Mouse (Mus musculus) CH12.LX (cell line): ENCODE results near the gene Msrb1. TPM values are rescaled to one million over a fixed set of nuclear protein-coding genes. Genes with fewer than 3 reads are reported as not detected.

Experiments used
- DNase-seq: peaks from one replicate; pipeline ENCODE4 v3.0.0-alpha.2; 2013; ENCODE audit errors: extremely low read depth
- H3K27ac ChIP-seq: 2 replicates; pipeline ENCODE4 v1.5.1; 2012; ENCODE audit warnings: low read depth, mild to moderate bottlenecking, control low read depth, moderate library complexity; ENCODE audit not compliant: insufficient read depth
- H3K27me3 ChIP-seq: replicated peaks from 2 replicates; pipeline ENCODE3; 2012; ENCODE audit warnings: inconsistent platforms
- H3K36me3 ChIP-seq, 2 experiments: replicated peaks in 1 of 2; 2 replicates each; pipeline versions ENCODE3 to v1.6.1; 2012; ENCODE audit warnings: inconsistent platforms in 1 of 2, low read length in 1 of 2, mild to moderate bottlenecking in 1 of 2, mixed read lengths in 1 of 2, moderate library complexity in 1 of 2; ENCODE audit not compliant: control insufficient read depth in 1 of 2, insufficient read depth in 1 of 2
- H3K4me1 ChIP-seq, 2 experiments: 2 replicates each; pipeline ENCODE4 v1.6.1; 2012; ENCODE audit warnings: inconsistent platforms in 1 of 2, moderate library complexity in 1 of 2; ENCODE audit not compliant: insufficient read depth in 2 of 2, control insufficient read depth in 1 of 2
- H3K4me2 ChIP-seq: 2 replicates; pipeline ENCODE4 v1.6.1; 2012; ENCODE audit warnings: low read depth, mild to moderate bottlenecking, control low read depth; ENCODE audit not compliant: poor library complexity, insufficient read depth, severe bottlenecking
- H3K4me3 ChIP-seq, 3 experiments: fragments of 150-350 bp in 1 of 3; sonication (generic) in 1 of 3; replicated peaks in 1 of 3; 2 replicates each; pipeline versions ENCODE3 to v1.5.1; 2011 to 2012; ENCODE audit warnings: low read depth in 2 of 3, low read length in 2 of 3, mild to moderate bottlenecking in 2 of 3, moderate library complexity in 2 of 3, control low read depth in 1 of 3, improper control_type of control experiment in 1 of 3, inconsistent platforms in 1 of 3, mixed read lengths in 1 of 3; ENCODE audit not compliant: poor library complexity in 1 of 3
- H3K79me2 ChIP-seq: replicated peaks from 2 replicates; pipeline ENCODE4 v1.6.1; 2012; ENCODE audit warnings: mild to moderate bottlenecking, moderate library complexity; ENCODE audit not compliant: control insufficient read depth, poor library complexity, insufficient read depth, severe bottlenecking; ENCODE audit errors: extremely low read depth
- H3K9ac ChIP-seq: 2 replicates; pipeline ENCODE4 v1.6.1; 2012; ENCODE audit warnings: low read depth, mild to moderate bottlenecking, control low read depth, moderate library complexity; ENCODE audit not compliant: insufficient read depth
- H3K9me3 ChIP-seq: replicated peaks from 2 replicates; pipeline ENCODE3; 2012; ENCODE audit warnings: low read length, inconsistent platforms, mixed read lengths
- CHD1 ChIP-seq: IDR thresholded peaks from 2 replicates; pipeline ENCODE4 v1.6.1; 2012; ENCODE audit warnings: low read depth, low read length, improper control_type of control experiment, inconsistent platforms
- CTCF ChIP-seq, 2 experiments: IDR thresholded peaks in 1 of 2; conservative IDR thresholded peaks in 1 of 2; 2 replicates each; pipeline ENCODE4 v1.5.1; 2011 to 2012; ENCODE audit warnings: low read depth in 2 of 2, low read length in 2 of 2, improper control_type of control experiment in 1 of 2, inconsistent platforms in 1 of 2, mild to moderate bottlenecking in 1 of 2, moderate library complexity in 1 of 2
- ELF1 ChIP-seq: IDR thresholded peaks from 2 replicates; pipeline ENCODE4 v1.6.1; 2014; ENCODE audit warnings: low read depth, mild to moderate bottlenecking, inconsistent platforms, low read length, improper control_type of control experiment
- ETS1 ChIP-seq: conservative IDR thresholded peaks from 2 replicates; pipeline ENCODE4 v1.6.1; 2012; ENCODE audit warnings: low read depth, mild to moderate bottlenecking, inconsistent platforms, low read length, improper control_type of control experiment, moderate library complexity
- IRF4 ChIP-seq: IDR thresholded peaks from 2 replicates; pipeline ENCODE4 v1.6.1; 2014; ENCODE audit warnings: low read depth, mild to moderate bottlenecking, inconsistent platforms, low read length, improper control_type of control experiment
- JUN ChIP-seq: IDR thresholded peaks from 2 replicates; pipeline ENCODE4 v1.6.1; 2011; ENCODE audit warnings: low read depth, mild to moderate bottlenecking, low read length, improper control_type of control experiment, moderate library complexity; ENCODE audit not compliant: insufficient read depth
- JUND ChIP-seq: conservative IDR thresholded peaks from 2 replicates; pipeline ENCODE4 v1.6.1; 2011; ENCODE audit warnings: low read depth, low read length, improper control_type of control experiment
- MAX ChIP-seq: IDR thresholded peaks from 2 replicates; pipeline ENCODE4 v1.6.1; 2011; ENCODE audit warnings: low read length, improper control_type of control experiment
- MAZ ChIP-seq: IDR thresholded peaks from 2 replicates; pipeline ENCODE4 v1.6.1; 2012; ENCODE audit warnings: low read depth, mild to moderate bottlenecking, inconsistent platforms, low read length, improper control_type of control experiment, moderate library complexity
- MYC ChIP-seq: IDR thresholded peaks from 2 replicates; pipeline ENCODE4 v1.6.1; 2011; ENCODE audit warnings: low read depth, mild to moderate bottlenecking, improper control_type of control experiment, low read length
- NRF1 ChIP-seq: IDR thresholded peaks from 2 replicates; pipeline ENCODE4 v1.6.1; 2014; ENCODE audit warnings: low read depth, mild to moderate bottlenecking, inconsistent platforms, low read length, improper control_type of control experiment, moderate library complexity
- PAX5 ChIP-seq: IDR thresholded peaks from 2 replicates; pipeline ENCODE4 v1.6.1; 2012; ENCODE audit warnings: low read length, inconsistent platforms, mixed read lengths
- RAD21 ChIP-seq: IDR thresholded peaks from 2 replicates; pipeline ENCODE4 v1.6.1; 2011; ENCODE audit warnings: low read depth, mild to moderate bottlenecking, low read length, improper control_type of control experiment, moderate library complexity
- RCOR1 ChIP-seq: conservative IDR thresholded peaks from 2 replicates; pipeline ENCODE4 v1.6.1; 2012; ENCODE audit warnings: low read depth, mild to moderate bottlenecking, inconsistent platforms, low read length, improper control_type of control experiment
- SIN3A ChIP-seq: IDR thresholded peaks from 2 replicates; pipeline ENCODE4 v1.6.1; 2012; ENCODE audit warnings: low read length, improper control_type of control experiment, inconsistent platforms
- SMC3 ChIP-seq: IDR thresholded peaks from 2 replicates; pipeline ENCODE4 v1.6.1; 2011; ENCODE audit warnings: low read depth, low read length, improper control_type of control experiment
- TBP ChIP-seq: conservative IDR thresholded peaks from 2 replicates; pipeline ENCODE4 v1.6.1; 2011; ENCODE audit warnings: low read depth, low read length, improper control_type of control experiment
- TCF12 ChIP-seq: IDR thresholded peaks from 2 replicates; pipeline ENCODE4 v1.6.1; 2014; ENCODE audit warnings: low read depth, mild to moderate bottlenecking, inconsistent platforms, low read length, improper control_type of control experiment
- UBTF ChIP-seq: IDR thresholded peaks from 2 replicates; pipeline ENCODE4 v1.6.1; 2012; ENCODE audit warnings: low read depth, mild to moderate bottlenecking, inconsistent platforms, low read length, improper control_type of control experiment, moderate library complexity
- USF1 ChIP-seq: IDR thresholded peaks from 2 replicates; pipeline ENCODE4 v1.6.1; 2014; ENCODE audit warnings: low read depth, mild to moderate bottlenecking, inconsistent platforms, low read length, improper control_type of control experiment
- USF2 ChIP-seq: conservative IDR thresholded peaks from 2 replicates; pipeline ENCODE4 v1.6.1; 2011; ENCODE audit warnings: low read depth, low read length, improper control_type of control experiment
- ZC3H11A ChIP-seq: IDR thresholded peaks from 2 replicates; pipeline ENCODE4 v1.6.1; 2012; ENCODE audit warnings: low read depth, mild to moderate bottlenecking, inconsistent platforms, low read length, improper control_type of control experiment
- ZKSCAN1 ChIP-seq: IDR thresholded peaks from 2 replicates; pipeline ENCODE4 v1.6.1; 2012; ENCODE audit warnings: low read depth, inconsistent platforms, low read length, improper control_type of control experiment, borderline replicate concordance
- dilution Hi-C: fragments of 300-500 bp; cut with MboI; formaldehyde crosslinking; loops from 2 replicates; pipeline ENCODE4 v1.14.3; 2020; ENCODE audit warnings: low sequenced_read_pairs; ENCODE audit not compliant: extremely low pct_unique_long_range_greater_than_20kb, extremely low pct_ligation_motif_present
- in situ Hi-C: fragments of 300-500 bp; cut with MboI; formaldehyde crosslinking; loops from 3 replicates; pipeline ENCODE4 v1.14.3; 2019; ENCODE audit warnings: low sequenced_read_pairs, low pct_ligation_motif_present, low pct_unique_long_range_greater_than_20kb, mixed read lengths
- polyA plus RNA-seq: library from polyadenylated mRNA; unstranded; fragments of >175 nt; gene quantifications from 2 replicates; pipeline ENCODE4 v1.2.1, GENCODE M21; 2012; ENCODE audit warnings: low read depth; ENCODE audit not compliant: insufficient read length
- total RNA-seq, 2 experiments: library from RNA; depleted of rRNA; stranded (reverse); fragments of 300-350 nt in 1 of 2; fragments of >200 nt in 1 of 2; gene quantifications; 2 replicates each; pipeline ENCODE4 v1.2.3; 2012 to 2014

Gene Msrb1
- total and polyA plus RNA-seq, 3 experiments = 26.9 to 70.0 (median 39.7) TPM

DNA sequence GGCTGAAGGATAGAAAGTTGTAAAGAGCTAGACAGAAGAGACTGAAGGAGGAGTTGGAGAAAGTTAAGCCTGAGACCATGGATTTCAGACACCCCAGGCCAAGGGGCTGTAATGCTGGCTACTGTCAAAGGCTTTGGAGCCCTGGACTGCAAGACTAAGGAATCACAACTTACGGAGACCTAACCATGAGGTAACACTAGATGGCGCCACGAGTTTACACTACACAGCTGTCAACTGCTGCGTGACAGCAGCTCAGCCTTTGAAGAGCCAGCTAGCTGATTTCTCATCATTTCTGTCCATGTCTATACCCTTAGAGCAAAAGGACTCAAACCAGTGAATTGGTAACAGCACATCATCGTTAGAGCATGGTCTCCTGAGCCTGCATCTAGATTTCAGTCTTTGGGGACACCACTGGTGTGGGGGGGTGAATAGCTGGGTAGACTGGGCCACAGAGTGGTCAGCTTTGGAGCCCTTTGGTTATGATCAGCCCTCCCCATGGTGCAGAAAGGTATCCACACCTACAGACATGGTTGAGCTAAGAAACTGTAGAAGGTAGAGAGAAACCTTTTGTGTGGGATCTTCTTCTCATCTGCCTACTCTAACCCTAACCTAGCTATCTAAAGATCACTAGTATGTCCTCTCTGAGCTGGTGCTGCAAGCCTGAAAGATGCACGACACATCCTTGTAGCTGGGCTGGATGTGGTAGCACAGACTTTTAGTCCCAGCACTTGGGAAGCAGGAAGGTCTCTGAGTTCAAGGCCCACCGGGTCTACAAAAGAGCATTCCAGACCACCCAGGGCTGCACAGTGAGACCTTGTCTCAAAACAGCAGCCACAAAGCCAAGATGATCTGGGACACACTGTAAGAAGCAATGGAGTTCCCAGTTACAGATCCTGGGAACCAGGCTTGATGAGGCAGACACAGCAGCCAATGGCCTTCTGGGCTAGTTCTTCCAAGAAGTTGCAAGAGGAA is 9.4 kb downstream of the Msrb1 start:
- H3K79me2 ChIP-seq = no peaks in the 10 kb centered on the region

GRCm38 (mm10) chr17:24746986-24747385 is 10.5 kb downstream of the Msrb1 start:
- no peak for DNase-seq
- Histone ChIP-seq H3K79me2 (no peaks in the 10 kb centered on the region), H3K9me3 (no peaks in the 10 kb centered on the region), H3K4me2 (no peak overlapping the region), H3K36me3 (peaks cover 2 to 12% of the 10 kb centered on the region in 2 experiments), H3K4me3 (no peak overlapping the region), H3K27me3 (peaks cover 52% of the 10 kb centered on the region), H3K9ac (no peak overlapping the region), H3K4me1 (peaks cover 0 to 10% of the 10 kb centered on the region in 2 experiments; a peak in 1 of 4 replicates), H3K27ac (no peak overlapping the region)
- dilution Hi-C loops = no loop called here
- TF ChIP-seq UBTF (no peak), PAX5 (no peak), JUND (no peak), USF1 (no peak), MYC (no peak), RCOR1 (no peak), TCF12 (no peak), ELF1 (no peak), NRF1 (no peak), ZKSCAN1 (no peak)
- in situ Hi-C loops = no loop called here

More for the DNA sequence above, 9.4 kb downstream of the Msrb1 start:
- in situ Hi-C loops = no loop called here
- no peak overlapping the region for H3K27ac ChIP-seq
- dilution Hi-C loops = no loop called here
- H3K4me3 ChIP-seq = no peak overlapping the region
- TF ChIP-seq ZKSCAN1 (no peak), MAX (peak; percentile 49; the same call in 1 of the 2 replicates), SIN3A (no peak), ETS1 (no peak), IRF4 (no peak), CTCF (conservative IDR thresholded peaks at IDR 0.05 in 1 of 2, IDR thresholded peaks at IDR 0.05 in 1 of 2; ENCODE audit: low read depth in 2 of 2, low read length in 2 of 2) (peak; percentile 78 to 96), CHD1 (no peak), MYC (peak; percentile 72; the same call in 1 of the 2 replicates), USF2 (no peak), MAZ (no peak), RCOR1 (no peak), RAD21 (peak; percentile 97), TBP (no peak), SMC3 (peak; percentile 88), JUN (no peak), ZC3H11A (no peak)
- peaks cover 2 to 22% of the 10 kb centered on the region in 2 experiments for H3K36me3 ChIP-seq
- H3K4me1 ChIP-seq = peaks cover 0 to 10% of the 10 kb centered on the region in 2 experiments; a peak in 1 of 4 replicates
- H3K9ac ChIP-seq = no peak overlapping the region
- H3K9me3 ChIP-seq = no peaks in the 10 kb centered on the region
- H3K4me2 ChIP-seq = no peak overlapping the region
- H3K27me3 ChIP-seq = peaks cover 41% of the 10 kb centered on the region
- peak; percentile 90 for DNase-seq
